Mouse (Mus musculus) leukemia stem cell, adult 10-12 weeks (primary cell): ENCODE measurements around the gene Tada1. TPM values are rescaled to one million over a fixed set of nuclear protein-coding genes. Genes with fewer than 3 reads are reported as not detected.

Experiments used
- polyA plus RNA-seq: library from polyadenylated mRNA; stranded (reverse); fragments of >175 nt; gene quantifications from 2 replicates; pipeline ENCODE4 v1.2.3, GENCODE M21; 2012; ENCODE audit warnings: low replicate concordance

The Tada1 gene
- 9.5 and 9.6 TPM in 2 replicates for polyA plus RNA-seq

DNA sequence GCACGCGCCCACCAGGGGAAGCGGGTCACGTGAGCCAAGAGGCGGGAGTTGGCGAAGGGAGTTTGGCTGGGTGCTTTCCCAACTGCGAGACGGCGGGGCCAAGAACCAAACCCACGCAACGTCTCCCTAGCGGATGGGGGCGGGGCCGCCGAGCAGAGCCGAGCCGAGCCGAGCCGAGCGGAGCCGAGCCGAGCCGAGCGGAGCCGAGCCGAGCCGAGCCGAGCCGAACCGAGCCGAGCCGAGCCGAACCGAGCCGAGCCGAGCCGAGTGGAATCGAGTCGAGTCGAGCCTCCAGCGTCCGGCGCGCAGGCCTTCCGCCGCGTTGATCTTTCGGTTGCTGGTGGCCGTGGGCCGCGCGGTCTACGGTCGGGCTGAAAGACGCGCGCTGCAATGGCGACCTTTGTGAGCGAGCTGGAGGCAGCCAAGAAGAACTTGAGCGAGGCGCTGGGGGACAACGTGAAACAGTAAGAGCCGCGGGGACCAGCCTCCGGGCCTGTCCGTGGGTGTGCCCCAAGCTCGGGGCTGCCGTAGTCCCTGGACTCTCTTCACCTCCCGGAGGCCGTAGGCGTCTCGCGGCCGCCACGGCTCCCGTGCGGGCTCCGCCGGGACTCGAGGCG, at the start of gene Tada1:
Gene Tada1 (plus strand): TSS at position 85 of the 617 bp plus-strand sequence.

DNA sequence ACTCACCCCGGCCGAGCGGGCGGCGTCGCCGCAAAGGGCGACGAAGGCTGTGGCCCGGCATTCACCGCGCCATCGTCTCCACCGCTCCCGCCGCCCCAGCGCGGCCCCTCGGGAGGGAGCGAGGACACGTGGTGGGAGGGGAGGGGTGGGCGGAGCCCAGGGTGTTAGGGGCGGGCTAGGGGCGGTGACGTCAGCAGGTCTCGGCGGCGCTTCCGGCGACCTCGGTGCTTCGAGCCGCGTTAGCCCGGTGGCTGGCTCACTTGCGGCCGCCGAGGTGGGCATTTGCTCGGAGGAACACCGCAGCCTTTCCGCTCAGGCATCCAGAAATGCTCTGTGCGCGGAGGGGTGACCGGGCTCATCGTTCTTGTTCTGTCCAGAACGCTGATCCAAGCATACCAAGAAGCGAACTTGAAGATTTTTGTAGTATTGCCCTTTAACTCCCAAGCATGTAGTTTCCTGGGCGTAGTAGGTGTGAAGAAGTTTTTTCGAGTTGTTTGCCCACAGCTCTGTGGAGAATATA, 30.9 kb downstream of the Tada1 start, which contains the start of gene Pogk:
Gene Pogk (minus strand): TSS at position 163 of the 520 bp plus-strand sequence.

Other genes with a start within 250 kb of the Tada1 start
- not detected in 2 replicates for gene Gpa33, start 248.9 kb upstream of the Tada1 start, polyA plus RNA-seq
- gene Mael, start 140.3 kb upstream of the Tada1 start, polyA plus RNA-seq = not detected in 2 replicates
- not detected in 2 replicates for gene Ildr2, start 125.0 kb upstream of the Tada1 start, polyA plus RNA-seq
- gene Pogk, start 30.8 kb downstream of the Tada1 start, polyA plus RNA-seq = 0.25 and 0.54 TPM in 2 replicates
- gene Gm4846, start 118.5 kb downstream of the Tada1 start, polyA plus RNA-seq = not detected in 2 replicates